Mouse (Mus musculus) E14TG2a.4 (cell line): Measurements from ENCODE around the gene Uap1.

Source experiments
- CTCF ChIP-seq: conservative IDR thresholded peaks from 2 replicates; pipeline ENCODE4 v1.5.1; 2014; ENCODE audit warnings: low read length
- NANOG ChIP-seq: IDR thresholded peaks from 2 replicates; pipeline ENCODE4 v1.6.1; 2014; ENCODE audit warnings: borderline replicate concordance, low read length, mixed read lengths

DNA sequence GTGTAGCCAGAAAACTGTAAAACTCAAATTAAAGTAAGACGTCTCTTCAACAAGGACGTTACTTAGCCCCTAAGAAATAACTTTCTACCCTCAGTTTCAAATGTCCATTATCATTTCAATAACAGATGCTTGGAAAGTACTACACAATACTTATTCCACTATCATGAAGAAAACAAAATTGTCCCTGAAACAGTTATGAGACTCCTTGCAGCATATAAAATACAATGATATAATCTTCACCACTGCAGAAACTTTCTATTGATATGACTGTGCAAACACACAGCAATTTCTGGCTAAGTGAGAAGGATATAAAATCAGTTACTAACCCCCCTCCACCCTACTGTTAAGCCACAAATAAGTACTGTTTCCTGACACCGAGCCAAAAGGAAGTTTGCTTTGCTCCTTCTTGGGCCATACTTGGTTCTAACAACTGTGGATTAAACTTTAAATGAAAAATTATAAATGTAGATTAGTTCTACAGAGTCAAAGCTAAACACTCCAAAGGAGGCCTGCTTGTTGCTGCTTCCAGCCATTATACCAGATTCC, 11.3 kb downstream of the Uap1 start:
- TF ChIP-seq CTCF (no peak), NANOG (no peak)
